Mouse (Mus musculus) C2C12 (cell line): ENCODE data around the gene S1pr5.

Experiments
- CTCF ChIP-seq: IDR thresholded peaks from one replicate; pipeline ENCODE4 v1.5.1; 2011; ENCODE audit not compliant: control insufficient read depth, insufficient read depth, insufficient read length
- FOSL1 ChIP-seq: IDR thresholded peaks from one replicate; pipeline ENCODE4 v1.8.0; 2011; ENCODE audit warnings: mild to moderate bottlenecking, low read length; ENCODE audit not compliant: poor library complexity, insufficient read depth, severe bottlenecking
- MAX ChIP-seq: IDR thresholded peaks from one replicate; pipeline ENCODE4 v1.6.1; 2011; ENCODE audit warnings: mild to moderate bottlenecking, control low read depth
- MYOD1 ChIP-seq: IDR thresholded peaks from one replicate; pipeline ENCODE4 v1.6.1; 2011; ENCODE audit warnings: low read depth; ENCODE audit not compliant: control insufficient read depth, insufficient read length
- MYOG ChIP-seq: IDR thresholded peaks from one replicate; pipeline ENCODE4 v1.6.1; 2011; ENCODE audit not compliant: control insufficient read depth, insufficient read length; ENCODE audit errors: extremely low read depth
- USF1 ChIP-seq: IDR thresholded peaks from one replicate; pipeline ENCODE4 v1.6.1; 2011; ENCODE audit warnings: low read depth, mild to moderate bottlenecking, control low read depth, moderate library complexity

- TF ChIP-seq CTCF (no peak), MAX (no peak), USF1 (no peak), MYOD1 (no peak), FOSL1 (no peak), MYOG (no peak)
Measured at GRCm38 (mm10) chr9:21246342-21246741, 1.9 kb downstream of the S1pr5 start.
